Mouse (Mus musculus) hindbrain, embryonic 14.5 days (tissue): ENCODE data around the gene Tmc6. TPM values are rescaled to one million over a fixed set of nuclear protein-coding genes. Genes with fewer than 3 reads are reported as not detected.

Source experiments
- ATAC-seq: fragments of 200-750 bp; cut with Nextera tagmentation; 2 replicates; pipeline ENCODE4 v1.8.0; 2017; ENCODE audit warnings: moderate number of reproducible peaks, mild to moderate bottlenecking, moderate TSS enrichment, moderate library complexity; ENCODE audit not compliant: low FRiP score
- DNase-seq: peaks from one replicate; pipeline ENCODE4 v3.0.0-alpha.2; 2015; ENCODE audit warnings: low spot score
- H3K27ac ChIP-seq: fragments of 300-500 bp; sonication (generic); 2 replicates; pipeline ENCODE4 v1.5.1; 2014; ENCODE audit warnings: mild to moderate bottlenecking, moderate library complexity
- H3K27me3 ChIP-seq: fragments of 300-500 bp; sonication (generic); 2 replicates; pipeline ENCODE4 v1.6.1; 2014; ENCODE audit warnings: mild to moderate bottlenecking, low read length, mixed read lengths; ENCODE audit not compliant: control insufficient read depth, insufficient read depth
- H3K36me3 ChIP-seq: fragments of 300-500 bp; sonication (generic); replicated peaks from 2 replicates; pipeline ENCODE4 v1.6.1; 2014; ENCODE audit not compliant: control insufficient read depth, insufficient read depth
- H3K4me1 ChIP-seq: fragments of 300-500 bp; sonication (generic); replicated peaks from 2 replicates; pipeline ENCODE4 v1.6.1; 2014; ENCODE audit warnings: antibody characterized with exemption, low read length, mixed read lengths; ENCODE audit not compliant: control insufficient read depth, insufficient read depth
- H3K4me2 ChIP-seq: fragments of 300-500 bp; sonication (generic); replicated peaks from 2 replicates; pipeline ENCODE4 v1.6.1; 2014; ENCODE audit warnings: mild to moderate bottlenecking, moderate library complexity
- H3K4me3 ChIP-seq: fragments of 300-500 bp; sonication (generic); replicated peaks from 2 replicates; pipeline ENCODE4 v1.5.1; 2014; ENCODE audit warnings: mild to moderate bottlenecking, low read length
- H3K9ac ChIP-seq: fragments of 300-500 bp; sonication (generic); 2 replicates; pipeline ENCODE4 v1.6.1; 2014
- H3K9me3 ChIP-seq: fragments of 300-500 bp; sonication (generic); 2 replicates; pipeline ENCODE4 v1.6.1; 2016; ENCODE audit warnings: low read length; ENCODE audit not compliant: control insufficient read depth
- WGBS: fragments of 180-500 bp; shearing (Covaris S2); extraction: QIAGEN DNeasy Blood & Tissue Kit; methylation state at CpG from one replicate; pipeline ENCODE4 v1.1.7; 2014; 5-methylcytosine and 5-hydroxymethylcytosine counted together
- polyA plus RNA-seq: library from polyadenylated mRNA; unstranded; fragments of >200 nt; fragmentation: Nextera tagmentation; extraction: Ambion mirVana; gene quantifications from 2 replicates; pipeline ENCODE4 v1.2.1, GENCODE M21; 2014

Gene Tmc6
- polyA plus RNA-seq, 1 experiment from 2014 or later, result 4.9 TPM

DNA sequence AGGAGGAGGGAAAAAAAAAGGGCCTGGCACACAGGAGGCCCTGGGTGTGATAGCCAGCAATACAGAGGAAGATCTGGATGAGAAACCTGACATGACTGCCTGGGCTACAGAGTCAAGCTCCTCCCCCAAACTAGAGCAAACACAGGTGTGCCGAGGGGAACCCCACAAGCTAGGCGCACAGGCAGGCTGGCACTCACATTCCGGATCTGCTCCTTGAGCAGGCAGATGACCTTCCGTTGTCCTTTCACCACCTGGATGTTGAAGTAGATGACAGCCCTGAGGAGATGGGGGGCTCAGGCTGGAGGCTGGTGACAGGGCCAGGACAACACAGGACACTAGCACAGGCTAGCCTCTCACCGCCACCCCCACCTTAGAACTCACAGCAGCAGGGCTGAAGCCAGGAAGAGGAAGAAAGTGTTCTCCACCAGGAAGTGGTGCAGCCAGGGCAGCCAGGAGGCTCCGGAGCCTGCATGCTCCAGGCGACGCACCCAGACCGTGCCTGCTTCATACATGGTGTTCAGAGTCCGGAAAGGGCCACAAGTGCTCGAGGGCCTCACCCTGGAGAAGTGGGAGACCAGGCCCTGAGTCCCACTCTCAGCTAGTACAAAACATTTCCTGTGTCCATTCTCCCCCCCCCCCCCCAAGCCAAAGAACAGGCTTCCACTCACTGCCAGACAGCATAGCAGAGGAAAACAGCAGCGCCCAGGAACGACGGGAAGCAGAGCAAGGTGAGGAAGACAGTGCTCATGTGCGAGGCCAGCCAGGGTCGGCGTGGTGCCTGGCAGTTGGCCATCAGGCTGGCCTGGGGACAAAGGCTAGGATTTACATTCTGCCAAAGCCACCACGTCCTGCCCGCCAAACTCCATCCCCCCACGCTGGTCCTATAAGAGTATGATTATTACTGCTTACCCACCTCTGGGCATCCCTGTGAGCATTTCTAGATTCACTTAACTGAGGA, 13.0 kb downstream of the Tmc6 start:
- Histone ChIP-seq H3K9me3 (no peaks in the 10 kb centered on the region), H3K4me1 (0 out of 2 replicates have a peak, but pooled peaks cover 3% of the 10 kb centered on the region), H3K27me3 (no peaks in the 10 kb centered on the region), H3K9ac (no peak overlapping the region), H3K27ac (no peak overlapping the region; the same call in 1 of the 2 replicates), H3K4me3 (no peak overlapping the region), H3K4me2 (no peak overlapping the region), H3K36me3 (peaks cover 30% of the 10 kb centered on the region)
- WGBS, result 70% methylated on average over 20 of the region's 20 CpGs
- ATAC-seq, result no peak
- DNase-seq, result no peak

DNA sequence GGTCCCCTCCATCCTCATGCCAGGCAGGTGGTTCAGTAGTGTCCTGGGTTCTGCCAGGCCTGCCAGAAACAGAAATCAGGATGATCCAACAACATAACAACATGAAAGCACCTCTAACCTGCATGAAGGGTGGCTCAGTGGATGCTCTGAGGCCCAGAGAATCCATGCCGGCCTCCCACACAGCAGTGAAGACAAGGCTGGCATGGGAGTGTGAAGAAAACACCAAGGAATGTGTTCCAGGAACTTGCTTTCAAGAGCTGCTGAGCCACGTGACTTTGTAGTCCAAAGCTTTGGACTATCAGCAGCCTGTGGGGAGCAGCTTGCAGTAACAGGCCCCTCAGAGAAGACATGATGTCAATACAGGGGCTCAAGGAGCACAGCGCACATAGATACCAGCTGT, 15.7 kb downstream of the Tmc6 start:
- no peak overlapping the region for H3K4me2 ChIP-seq
- H3K4me1 ChIP-seq, result 0 out of 2 replicates have a peak, but pooled peaks cover 3% of the 10 kb centered on the region
- no peak overlapping the region for H3K27ac ChIP-seq
- DNase-seq (no peak), ATAC-seq (no peak)
- 93% methylated on average over 3 of the region's 3 CpGs for WGBS
- no peak overlapping the region for H3K9ac ChIP-seq
- no peaks in the 10 kb centered on the region for H3K27me3 ChIP-seq
- H3K9me3 ChIP-seq, result no peaks in the 10 kb centered on the region
- H3K4me3 ChIP-seq, result no peak overlapping the region
- H3K36me3 ChIP-seq, result peaks cover 56% of the 10 kb centered on the region

DNA sequence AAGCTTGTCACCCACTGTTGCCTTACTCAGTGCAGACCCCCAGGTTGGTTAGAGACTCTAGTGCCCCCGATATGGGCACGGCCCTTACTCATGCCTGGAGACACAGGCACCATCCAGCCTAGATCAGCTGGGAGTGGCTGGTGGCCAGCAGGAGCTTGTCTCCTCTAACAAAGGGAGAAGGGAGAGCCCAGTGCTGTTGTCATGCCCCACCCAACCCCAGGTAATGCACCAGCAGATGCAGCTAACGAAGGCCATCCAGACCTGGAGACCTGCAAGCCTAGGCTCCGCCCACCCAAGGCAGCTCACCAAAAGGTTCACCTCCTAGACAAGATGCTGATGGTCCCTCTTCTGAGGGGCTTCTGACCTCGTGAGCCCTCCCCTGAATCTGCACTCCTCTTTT, 16.6 kb downstream of the Tmc6 start:
- Histone ChIP-seq H3K9ac (no peak overlapping the region), H3K4me2 (no peak overlapping the region), H3K9me3 (no peaks in the 10 kb centered on the region), H3K4me3 (no peak overlapping the region), H3K36me3 (peaks cover 65% of the 10 kb centered on the region), H3K27ac (no peak overlapping the region), H3K27me3 (no peaks in the 10 kb centered on the region), H3K4me1 (0 out of 2 replicates have a peak, but pooled peaks cover 2% of the 10 kb centered on the region)
- ATAC-seq (no peak), DNase-seq (no peak)
- 89% methylated on average over 5 of the region's 5 CpGs for WGBS

DNA sequence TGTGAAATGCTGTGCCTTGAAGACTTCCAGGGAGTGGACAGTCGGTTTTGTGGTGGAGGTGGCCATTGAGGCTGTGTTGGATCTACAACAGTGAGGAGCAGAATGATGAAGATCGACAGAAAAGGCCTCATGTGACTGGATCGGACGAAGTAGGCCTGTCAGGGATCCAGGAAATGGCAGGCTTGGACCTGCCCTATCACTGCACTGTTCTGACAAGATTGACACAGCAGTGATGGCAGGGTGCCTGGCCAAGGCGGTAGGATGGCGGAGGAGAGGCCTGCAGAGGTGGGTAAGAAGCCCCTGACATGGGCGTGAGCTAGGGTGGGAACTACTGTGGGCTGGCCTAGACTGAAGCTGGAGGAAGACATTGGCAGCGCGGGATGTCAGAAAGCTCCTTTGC, 17.7 kb downstream of the Tmc6 start:
- ATAC-seq (no peak), DNase-seq (no peak)
- no peaks in the 10 kb centered on the region for H3K9me3 ChIP-seq
- H3K36me3 ChIP-seq, result peaks cover 76% of the 10 kb centered on the region
- H3K27me3 ChIP-seq, result no peaks in the 10 kb centered on the region
- 91% methylated on average over 9 of the region's 9 CpGs for WGBS
- H3K4me1 ChIP-seq, result no peaks in the 10 kb centered on the region
- no peak overlapping the region for H3K4me2 ChIP-seq
- H3K4me3 ChIP-seq, result no peak overlapping the region
- no peak overlapping the region for H3K9ac ChIP-seq
- H3K27ac ChIP-seq, result no peak overlapping the region

DNA sequence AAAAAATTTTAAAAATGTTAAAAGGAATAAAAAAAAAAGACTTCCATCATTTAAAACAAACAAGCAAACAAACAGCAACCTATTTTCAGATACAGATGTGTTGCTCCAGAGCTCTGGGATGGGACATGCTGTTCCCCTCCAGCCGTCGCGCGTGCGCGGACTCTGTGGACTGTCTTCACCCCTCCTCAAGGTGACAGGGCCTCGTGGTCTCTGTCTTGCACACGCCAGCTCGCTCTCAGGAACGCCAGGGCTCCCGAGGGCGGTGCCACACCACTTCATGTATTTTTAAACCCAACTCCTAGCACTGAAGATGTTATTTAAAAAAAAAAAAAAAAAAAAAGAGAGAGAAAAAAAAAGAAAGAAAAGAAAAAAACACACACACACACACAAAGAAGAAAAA, 19.8 kb downstream of the Tmc6 start:
- WGBS, result 89% methylated on average over 12 of the region's 12 CpGs
- no peaks in the 10 kb centered on the region for H3K9me3 ChIP-seq
- H3K4me2 ChIP-seq, result no peak overlapping the region
- H3K27ac ChIP-seq, result no peak overlapping the region
- no peak overlapping the region for H3K9ac ChIP-seq
- no peaks in the 10 kb centered on the region for H3K27me3 ChIP-seq
- peaks cover 97% of the 10 kb centered on the region for H3K36me3 ChIP-seq
- no peak for DNase-seq
- ATAC-seq, result no peak
- H3K4me3 ChIP-seq, result no peak overlapping the region
- no peaks in the 10 kb centered on the region for H3K4me1 ChIP-seq

DNA sequence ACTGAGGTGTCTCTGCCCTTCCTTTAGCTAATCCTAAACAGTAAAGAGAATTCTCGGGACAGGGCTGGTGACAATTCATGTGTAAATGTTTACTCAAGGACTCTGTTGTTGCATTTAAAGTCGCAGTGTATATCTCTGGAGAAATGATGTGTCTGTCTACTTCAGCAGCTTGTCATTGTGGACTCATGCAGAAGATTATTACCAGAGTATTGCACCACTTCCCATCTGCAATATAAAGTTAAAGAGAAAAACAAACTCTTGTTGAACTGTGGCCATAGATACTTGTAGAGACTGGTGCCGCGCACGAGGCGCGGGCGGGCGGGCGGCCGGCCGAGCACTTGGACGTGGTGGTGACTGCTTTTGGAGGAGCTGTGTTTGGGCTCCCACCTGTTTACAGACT, 20.2 kb downstream of the Tmc6 start:
- Histone ChIP-seq H3K36me3 (peaks cover 98% of the 10 kb centered on the region), H3K4me3 (no peak overlapping the region), H3K9ac (no peak overlapping the region), H3K4me1 (no peaks in the 10 kb centered on the region), H3K9me3 (no peaks in the 10 kb centered on the region), H3K27ac (no peak overlapping the region), H3K27me3 (no peaks in the 10 kb centered on the region), H3K4me2 (no peak overlapping the region)
- no peak for ATAC-seq
- DNase-seq, result no peak
- WGBS, result 92% methylated on average over 13 of the region's 13 CpGs

DNA sequence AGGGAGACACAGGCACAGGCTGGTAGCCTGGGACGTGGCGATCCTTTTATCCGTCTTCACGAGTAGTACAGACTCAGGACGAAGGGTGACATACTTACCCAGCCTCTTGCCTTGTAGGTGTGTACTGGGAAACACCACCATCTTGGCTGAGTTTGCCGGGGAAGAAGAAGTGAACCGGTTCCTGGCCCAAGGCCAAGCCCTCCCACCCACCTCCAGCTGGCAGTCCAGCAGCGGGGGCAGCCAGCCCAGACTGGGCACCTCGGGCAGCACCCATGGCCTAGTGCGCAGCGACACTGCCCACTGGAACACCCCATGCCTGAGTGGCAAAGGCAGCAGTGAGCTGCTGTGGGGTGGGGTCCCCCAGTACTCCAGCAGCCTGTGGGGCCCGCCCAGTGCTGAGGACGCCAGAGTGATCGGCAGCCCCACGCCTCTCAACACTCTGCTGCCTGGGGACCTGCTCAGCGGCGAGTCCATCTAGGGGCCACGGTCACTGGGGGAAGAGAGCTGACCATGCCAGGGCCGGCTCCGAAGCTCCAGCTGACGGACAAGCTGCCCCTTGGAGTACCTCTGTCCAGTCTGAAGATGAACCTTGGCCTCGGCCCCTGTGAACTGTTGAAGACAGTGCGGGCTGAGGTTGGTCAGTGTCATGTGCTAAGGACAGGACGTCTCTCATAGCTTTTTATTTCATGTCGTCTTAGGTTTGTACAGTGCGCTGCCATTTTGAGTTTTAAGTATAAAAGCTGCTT, 21.5 kb downstream of the Tmc6 start:
- no peak for DNase-seq

DNA sequence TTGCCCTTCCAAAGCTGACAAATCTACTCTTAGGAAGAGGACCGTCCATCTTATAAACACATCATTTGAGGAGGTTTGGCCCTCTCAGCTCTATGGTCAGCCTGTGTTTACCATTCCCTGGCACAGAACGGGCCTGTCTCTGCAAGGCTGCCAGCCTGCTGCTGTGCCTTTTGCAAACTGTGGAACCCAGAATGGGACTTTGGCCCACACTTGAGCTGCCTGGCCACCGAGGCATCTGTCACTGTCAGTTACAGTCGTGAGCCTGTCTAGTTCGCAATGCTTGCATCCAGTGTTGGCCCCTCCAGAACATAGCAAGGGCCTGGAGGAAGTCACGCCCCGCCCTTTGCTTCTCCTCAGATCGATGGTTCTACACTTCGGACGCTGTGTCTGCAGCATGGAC, 22.7 kb downstream of the Tmc6 start:
- no peaks in the 10 kb centered on the region for H3K27me3 ChIP-seq

More for the DNA sequence above, 21.5 kb downstream of the Tmc6 start:
- H3K4me1 ChIP-seq, result no peaks in the 10 kb centered on the region
- no peak overlapping the region for H3K27ac ChIP-seq
- H3K9ac ChIP-seq, result no peak overlapping the region
- no peaks in the 10 kb centered on the region for H3K9me3 ChIP-seq
- no peak for ATAC-seq
- H3K4me3 ChIP-seq, result no peak overlapping the region
- H3K27me3 ChIP-seq, result no peaks in the 10 kb centered on the region
- H3K4me2 ChIP-seq, result no peak overlapping the region
- peaks cover 99% of the 10 kb centered on the region for H3K36me3 ChIP-seq
- WGBS, result 90% methylated on average over 26 of the region's 26 CpGs

DNA sequence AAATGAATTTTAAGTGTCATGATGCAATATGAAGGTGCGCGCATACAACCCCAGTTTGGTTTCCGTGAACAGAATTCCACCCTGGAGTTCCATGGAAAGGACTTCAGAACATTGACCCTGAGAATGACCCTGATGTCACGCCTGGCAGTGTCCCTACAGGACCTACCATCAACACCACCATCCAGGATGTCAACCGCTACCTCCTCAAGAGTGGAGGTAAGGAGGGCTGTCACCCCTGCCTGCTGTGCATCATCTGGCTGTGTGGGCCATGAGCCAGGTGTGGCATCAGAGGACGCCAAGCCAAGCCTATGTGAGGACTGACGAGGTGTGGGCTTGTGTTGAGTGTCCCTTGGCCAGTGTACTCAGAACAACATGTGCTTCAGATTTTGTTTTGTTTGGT, 26.1 kb downstream of the Tmc6 start:
- H3K9ac ChIP-seq, result no peak overlapping the region
- H3K27ac ChIP-seq, result no peak overlapping the region
- H3K27me3 ChIP-seq, result no peaks in the 10 kb centered on the region
- H3K4me3 ChIP-seq, result no peak overlapping the region
- H3K4me2 ChIP-seq, result no peak overlapping the region
- H3K4me1 ChIP-seq, result no peaks in the 10 kb centered on the region
- H3K36me3 ChIP-seq, result peaks cover 100% of the 10 kb centered on the region
- H3K9me3 ChIP-seq, result no peaks in the 10 kb centered on the region
- 98% methylated on average over 7 of the region's 7 CpGs for WGBS
- ATAC-seq (no peak), DNase-seq (no peak)

More for the DNA sequence above, 22.7 kb downstream of the Tmc6 start:
- 92% methylated on average over 10 of the region's 10 CpGs for WGBS
- DNase-seq, result no peak
- no peak overlapping the region for H3K4me3 ChIP-seq
- no peaks in the 10 kb centered on the region for H3K4me1 ChIP-seq
- no peak overlapping the region for H3K27ac ChIP-seq
- no peak overlapping the region for H3K9ac ChIP-seq
- H3K4me2 ChIP-seq, result no peak overlapping the region
- no peak for ATAC-seq
- H3K9me3 ChIP-seq, result no peaks in the 10 kb centered on the region
- H3K36me3 ChIP-seq, result peaks cover 99% of the 10 kb centered on the region
